In genomic region chr15:84131971-84132370, GRCm38 (mm10) we compare ENCODE assay signal across 16 mouse cellular contexts. TPM values are rescaled to one million over a fixed set of nuclear protein-coding genes. Genes with fewer than 3 reads are reported as not detected.
A peak's percentile ranks its signal among the peaks of the same experiment; 100 is the strongest.
DNase-seq lines count a peak whose midpoint lies in the region; ATAC-seq lines count a peak whose summit lies in the region.
"Had no signal": no experiment of that assay in that cellular context is flagged by ENCODE, and none has a peak within 500 bp of the region (broad histone marks: within the 10 kb centered on the region; RNA-seq: fewer than 3 reads in every experiment).

No protein-coding gene starts in this region.

- intact Hi-C loops in heart, postnatal 14 days (cut with DNase I), result no loop called here

- H3K9me3 ChIP-seq in hindbrain, embryonic 10.5 days, result no peaks in the 10 kb centered on the region
- no peaks in the 10 kb centered on the region for H3K9me3 ChIP-seq in hindbrain, embryonic 12.5 days (replicated peaks)
- H3K9me3 ChIP-seq: heart, embryonic 15.5 days; limb, embryonic 10.5 days had no signal

- peaks cover 13% of the 10 kb centered on the region for H3K4me1 ChIP-seq in hindbrain, embryonic 10.5 days (replicated peaks)
- peaks cover 8% of the 10 kb centered on the region for H3K4me1 ChIP-seq in hindbrain, embryonic 12.5 days
- H3K4me1 ChIP-seq: limb, embryonic 10.5 days had no signal

- no peak for DNase-seq in hindbrain, embryonic 10.5 days (ENCODE audit: low spot score)
- DNase-seq in adrenal gland, postnatal 36 days, result peak; percentile 5 to 57
- peak; percentile 47 to 60 for DNase-seq in cerebellum, postnatal 25 days
- peak; percentile 62 to 76 for DNase-seq in heart, postnatal 14 days
- DNase-seq in natural killer cell, adult 2 months (ENCODE audit: low spot score in 2 of 2), result no peak
- DNase-seq: layer of hippocampus, adult 9-11 months had no signal

- H3K27ac ChIP-seq in hindbrain, embryonic 10.5 days, result 0 out of 2 replicates have a peak overlapping the region, but pooled peaks have one; percentile 36
- no peak overlapping the region for H3K27ac ChIP-seq in hindbrain, embryonic 12.5 days
- H3K27ac ChIP-seq: heart, embryonic 15.5 days; limb, embryonic 10.5 days had no signal

- no peak overlapping the region for H3K4me2 ChIP-seq in hindbrain, embryonic 12.5 days (replicated peaks)

- ATAC-seq in hindbrain, embryonic 12.5 days (ENCODE audit: low FRiP score), result no peak
- no peak for ATAC-seq in erythroid progenitor cell, adult 5-6 weeks (replicated peaks; ENCODE audit: low FRiP score, poor library complexity, severe bottlenecking)
- ATAC-seq in activated CD4-positive, CD25-positive, alpha-beta regulatory T cell, adult 4 months, result no peak

- no peak overlapping the region for H3K9ac ChIP-seq in hindbrain, embryonic 12.5 days
- H3K9ac ChIP-seq: heart, embryonic 15.5 days had no signal

- H3K27me3 ChIP-seq in hindbrain, embryonic 10.5 days (ENCODE audit: insufficient read depth, poor library complexity, severe bottlenecking), result no peaks in the 10 kb centered on the region
- H3K27me3 ChIP-seq in hindbrain, embryonic 12.5 days, result no peaks in the 10 kb centered on the region

- no peak overlapping the region for H3K4me3 ChIP-seq in hindbrain, embryonic 10.5 days
- H3K4me3 ChIP-seq in hindbrain, embryonic 12.5 days, result no peak overlapping the region
- H3K4me3 ChIP-seq: limb, embryonic 10.5 days had no signal

- H3K36me3 ChIP-seq in hindbrain, embryonic 10.5 days, result no peaks in the 10 kb centered on the region
- no peaks in the 10 kb centered on the region for H3K36me3 ChIP-seq in hindbrain, embryonic 12.5 days
- H3K36me3 ChIP-seq: heart, embryonic 15.5 days; limb, embryonic 10.5 days had no signal

- 92% methylated on average over 7 of the region's 7 CpGs for WGBS in hindbrain, embryonic 10.5 days
- WGBS in hindbrain, embryonic 12.5 days, result 94% methylated on average over 7 of the region's 7 CpGs

RNA-seq across cellular contexts. Expression of gene Pnpla5, which starts 9.0 kb away (rescaled TPM):
- polyA plus RNA-seq in hindbrain, embryonic 10.5 days (2016; fragmentation: Nextera tagmentation; extraction: Ambion mirVana), result not detected in 2 replicates
- not detected in 2 replicates for polyA plus RNA-seq in hindbrain, embryonic 12.5 days (2016; fragmentation: Nextera tagmentation; extraction: Ambion mirVana)
- under 1 TPM in 1 of 2 experiments, not detected in 1; 0.23 TPM for total RNA-seq in adrenal gland, postnatal 36 days (2021)
- not detected for total RNA-seq in heart, postnatal 14 days (2021)
- not detected in 2 replicates for total RNA-seq in erythroid progenitor cell, adult 5-6 weeks (2015; ENCODE audit: low replicate concordance)
- total RNA-seq in erythroid progenitor cell, adult 5-6 weeks (2017; ENCODE audit: low replicate concordance), result not detected in 2 replicates
- not detected for polyA plus RNA-seq in activated CD4-positive, CD25-positive, alpha-beta regulatory T cell, adult 4 months (2017; shearing (Covaris generic))
- total RNA-seq: megakaryocyte progenitor cell, adult 5-6 weeks had no signal
- polyA plus RNA-seq: brain, embryonic 14.5 days; embryonic facial prominence, embryonic 11.5 days; forebrain, embryonic 11.5 days; heart, embryonic 15.5 days; limb, embryonic 10.5 days; small intestine, adult 2 months had no signal

RNA-seq across cellular contexts. Expression of gene Sult4a1, which starts 26.4 kb away (rescaled TPM):
- polyA plus RNA-seq in hindbrain, embryonic 10.5 days (2016; fragmentation: Nextera tagmentation; extraction: Ambion mirVana), result 12.0 and 14.8 TPM in 2 replicates
- polyA plus RNA-seq in hindbrain, embryonic 12.5 days (2016; fragmentation: Nextera tagmentation; extraction: Ambion mirVana), result 29.1 and 29.2 TPM in 2 replicates
- 1 to 10 TPM; 2.7 to 3.7 TPM for total RNA-seq in adrenal gland, postnatal 36 days (2021)
- under 1 TPM; 0.14 to 0.17 TPM for total RNA-seq in heart, postnatal 14 days (2021)
- not detected in 2 replicates for total RNA-seq in erythroid progenitor cell, adult 5-6 weeks (2015; ENCODE audit: low replicate concordance)
- total RNA-seq in erythroid progenitor cell, adult 5-6 weeks (2017; ENCODE audit: low replicate concordance), result not detected in 2 replicates
- polyA plus RNA-seq in activated CD4-positive, CD25-positive, alpha-beta regulatory T cell, adult 4 months (2017; shearing (Covaris generic)), result not detected
- total RNA-seq: megakaryocyte progenitor cell, adult 5-6 weeks had no signal

RNA-seq across cellular contexts. Expression of gene Pnpla3, which starts 35.7 kb away (rescaled TPM):
- polyA plus RNA-seq in hindbrain, embryonic 10.5 days (2016; fragmentation: Nextera tagmentation; extraction: Ambion mirVana), result 0.88 and 1.1 TPM in 2 replicates
- 2.7 and 3.0 TPM in 2 replicates for polyA plus RNA-seq in hindbrain, embryonic 12.5 days (2016; fragmentation: Nextera tagmentation; extraction: Ambion mirVana)
- total RNA-seq in adrenal gland, postnatal 36 days (2021), result 100 to 1,000 TPM in 1 of 2 experiments, 10 to 100 TPM in 1; 30.7 to 111 TPM
- total RNA-seq in heart, postnatal 14 days (2021), result 10 to 100 TPM in 1 of 2 experiments, 1 to 10 TPM in 1; 8.2 to 10.4 TPM
- total RNA-seq in erythroid progenitor cell, adult 5-6 weeks (2015; ENCODE audit: low replicate concordance), result not detected in 2 replicates
- total RNA-seq in erythroid progenitor cell, adult 5-6 weeks (2017; ENCODE audit: low replicate concordance), result not detected in 2 replicates
- not detected for polyA plus RNA-seq in activated CD4-positive, CD25-positive, alpha-beta regulatory T cell, adult 4 months (2017; shearing (Covaris generic))
- total RNA-seq: megakaryocyte progenitor cell, adult 5-6 weeks had no signal

Comparison
In these comparisons a context has a peak if more than half of its experiments do, and no peak if none do; other contexts are left out.
1. DNase-seq: peak in adrenal gland, postnatal 36 days (2 of 2), cerebellum, postnatal 25 days (2 of 2) and heart, postnatal 14 days (2 of 2); none in hindbrain, embryonic 10.5 days (single experiment) and natural killer cell, adult 2 months (0 of 2).
2. RNA of gene Pnpla3, which starts 35.7 kb away (total RNA-seq): 30.7 to 111 TPM in adrenal gland, postnatal 36 days and 8.2 to 10.4 TPM in heart, postnatal 14 days; not detected in erythroid progenitor cell, adult 5-6 weeks; every median in the first group is over 4 times any median in the second.